Mouse (Mus musculus): ENCODE results near the gene Ccdc40.
"Not testable (repeated sequence)": the region's sequence is repeated elsewhere in the genome, so short reads cannot be mapped to it uniquely, and the experiment has no call there.

The Ccdc40 gene

GRCm38 (mm10) chr11:119287207-119287992 lies 59.0 kb downstream of the Ccdc40 start:
- no peak for DNase-seq

DNA sequence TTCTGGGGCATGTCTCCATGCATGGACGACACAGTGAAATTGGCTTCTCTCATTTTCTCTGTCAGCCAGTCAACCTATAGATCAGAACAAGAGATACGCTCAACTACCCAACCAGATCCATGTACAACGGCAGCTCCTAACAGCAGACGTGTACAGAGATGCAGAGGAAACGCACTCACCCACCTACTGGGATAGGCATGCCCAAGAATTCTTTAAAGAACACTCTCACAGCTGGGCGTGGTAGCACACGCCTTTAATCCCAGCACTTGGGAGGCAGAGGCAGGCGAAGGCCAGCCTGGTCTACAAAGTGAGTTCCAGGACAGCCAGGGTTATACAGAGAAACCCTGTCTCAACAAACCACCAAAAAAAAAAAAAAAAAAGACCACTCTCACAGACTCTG lies 64.5 kb downstream of the Ccdc40 start:
- DNase-seq: not testable (repeated sequence)

DNA sequence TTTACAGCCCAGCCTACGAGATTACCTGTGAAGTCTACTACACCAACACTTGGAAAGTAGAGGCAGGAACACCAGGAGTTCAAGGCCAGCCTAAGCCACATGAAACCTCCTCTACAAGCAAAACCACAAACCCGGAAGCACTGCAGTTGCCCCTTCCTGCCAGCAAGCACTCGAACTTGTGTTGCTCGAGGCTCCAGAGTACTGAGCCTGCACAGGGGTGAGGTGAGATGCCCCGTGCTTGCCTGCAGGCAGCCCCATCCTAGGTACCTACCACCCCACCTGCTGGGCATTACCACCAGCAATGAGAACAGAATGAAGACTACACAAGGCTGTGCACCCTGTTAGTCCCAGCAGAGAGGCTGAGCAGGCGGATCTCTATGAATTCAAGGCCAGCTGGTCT lies 69.6 kb downstream of the Ccdc40 start:
- no peak for DNase-seq

GRCm38 (mm10) chr11:119298917-119299316 lies 70.5 kb downstream of the Ccdc40 start:
- no peak for DNase-seq

DNA sequence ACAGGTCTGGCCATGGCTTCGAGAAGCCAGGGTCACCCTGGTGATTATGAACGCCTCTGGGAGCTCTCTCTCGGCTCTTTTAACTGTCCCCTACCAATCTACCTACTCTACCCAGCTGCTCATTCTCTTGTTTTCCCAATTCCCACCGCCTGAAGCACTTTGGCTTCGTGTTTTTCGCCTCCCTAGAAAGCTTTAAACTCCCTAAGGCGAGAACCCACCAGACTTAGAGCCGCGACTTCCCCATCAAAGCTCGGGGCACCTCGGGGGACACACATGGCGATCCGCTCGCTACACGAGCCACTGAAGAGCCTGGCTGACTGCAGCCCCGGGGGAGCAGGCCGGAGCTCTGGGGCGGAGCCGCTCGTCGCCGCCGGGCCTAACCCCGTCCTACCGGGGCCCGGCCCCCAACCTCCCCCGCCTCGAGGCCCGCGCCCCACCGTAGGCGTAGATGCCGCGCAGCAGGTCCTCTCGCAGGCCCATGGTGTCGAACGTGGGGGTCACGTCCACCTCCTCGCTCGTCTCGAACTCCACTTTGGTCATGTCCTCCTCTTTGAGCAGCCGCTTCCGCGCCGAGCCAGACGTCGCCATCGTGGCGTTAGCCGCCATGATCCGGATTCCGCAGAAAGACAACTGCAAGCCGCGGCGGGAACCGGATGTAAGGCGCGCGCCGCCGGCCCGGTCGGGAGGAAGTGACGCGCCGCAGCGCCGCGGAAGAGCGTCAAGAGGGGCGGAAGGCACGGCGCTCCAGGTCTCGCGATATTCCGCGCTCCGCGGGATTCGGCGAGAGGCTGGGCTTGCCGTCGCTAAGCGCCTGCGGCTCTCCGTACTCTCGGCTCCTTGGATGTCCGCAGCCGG lies 71.2 kb downstream of the Ccdc40 start, which contains the start of gene Eif4a3:
Gene Eif4a3, minus strand, starts transcription at position 699 of the 855 bp plus-strand sequence.
- peak; percentile 93 for DNase-seq

DNA sequence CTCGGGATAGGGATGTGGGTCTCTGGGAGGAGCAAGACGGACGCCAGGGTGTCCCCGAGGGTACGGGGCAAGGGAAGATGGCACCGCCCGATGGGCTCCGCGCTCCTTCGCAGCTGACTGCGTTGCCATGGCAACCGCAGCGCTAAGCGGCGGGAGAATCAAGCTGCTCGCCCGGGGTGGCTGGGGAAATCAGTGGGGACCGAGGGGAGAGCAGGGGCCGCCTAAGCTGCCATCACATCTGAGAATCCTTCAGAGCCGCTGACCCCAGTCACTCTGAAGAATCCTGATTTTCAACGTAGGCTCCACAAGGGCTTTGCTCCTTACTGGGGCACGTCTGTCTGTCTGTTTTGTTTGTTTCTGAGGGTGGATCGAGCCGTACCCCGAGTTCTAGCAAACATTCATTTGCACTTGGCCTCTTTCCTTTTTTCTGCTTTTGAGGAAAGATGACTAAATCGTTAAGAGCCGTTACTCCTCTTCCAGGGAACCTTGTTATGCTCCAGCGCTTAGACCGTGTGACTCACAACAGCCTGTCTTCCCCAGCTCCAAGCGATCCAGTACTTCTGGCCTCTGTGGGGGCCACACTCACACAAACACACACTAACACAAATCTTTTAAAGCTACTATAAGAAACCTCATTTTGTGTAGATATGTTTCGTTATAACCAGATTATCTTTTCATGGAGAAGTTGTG lies 72.0 kb downstream of the Ccdc40 start:
- DNase-seq: no peak

DNA sequence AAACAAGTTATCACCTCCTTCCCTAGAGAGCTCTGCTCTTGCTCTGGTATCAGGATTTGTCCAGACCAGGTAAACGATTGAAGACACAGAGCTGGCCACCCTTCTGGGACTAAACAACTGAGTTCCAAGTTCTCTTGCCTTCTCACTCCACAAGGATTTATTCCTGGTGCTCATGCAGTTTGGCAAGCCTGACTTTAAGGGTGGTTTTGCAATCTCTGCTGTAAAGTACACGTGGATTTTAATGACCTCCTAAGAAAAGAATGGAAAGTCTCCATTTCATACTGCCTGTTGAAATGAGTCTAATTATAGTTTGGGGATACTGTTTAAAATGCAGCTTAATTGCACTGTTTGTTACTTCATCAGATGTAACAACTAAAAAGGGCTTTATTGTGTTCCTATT lies 72.6 kb downstream of the Ccdc40 start:
- no peak for DNase-seq

- no peak for DNase-seq
These were observed 76.7 kb downstream of the Ccdc40 start for GRCm38 (mm10) chr11:119304904-119305712.

- no peak for DNase-seq
These were observed 78.6 kb downstream of the Ccdc40 start for GRCm38 (mm10) chr11:119306762-119307657.

DNA sequence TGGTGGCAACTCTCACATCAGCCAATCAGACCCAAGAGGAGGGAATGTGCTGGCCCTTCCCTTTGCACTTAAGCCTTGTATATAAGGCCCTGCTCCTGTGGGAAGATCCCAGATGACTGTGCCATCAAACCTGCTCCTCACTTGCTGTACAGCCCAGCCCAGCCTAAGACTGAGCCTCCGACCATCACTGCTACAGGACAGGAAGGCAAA lies 79.2 kb downstream of the Ccdc40 start, which contains the start of gene Card14:
Gene Card14, plus strand, starts transcription at position 111 of the 210 bp plus-strand sequence.
- DNase-seq: no peak

DNA sequence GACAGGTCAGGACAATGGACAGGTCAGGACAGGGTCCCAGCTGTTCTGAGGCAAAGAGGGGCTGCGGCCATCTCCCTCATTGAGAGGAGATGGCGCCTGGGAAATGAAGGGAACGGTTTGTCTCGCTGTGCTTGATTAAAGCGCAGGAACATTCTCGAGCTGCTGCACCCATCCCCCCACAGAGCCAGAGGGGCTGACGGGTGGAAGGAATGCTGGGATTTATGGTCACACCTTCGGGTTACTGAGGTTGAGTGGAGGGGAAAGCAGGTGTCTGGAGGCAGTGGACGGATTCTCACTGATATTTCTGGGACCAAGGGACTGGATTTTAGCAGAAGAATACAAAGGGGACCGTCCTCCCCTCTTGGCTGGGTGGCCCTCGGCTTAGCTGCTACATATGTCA lies 79.5 kb downstream of the Ccdc40 start:
- no peak for DNase-seq

- no peak for DNase-seq
These were observed 82.2 kb downstream of the Ccdc40 start for GRCm38 (mm10) chr11:119310621-119311020.

DNA sequence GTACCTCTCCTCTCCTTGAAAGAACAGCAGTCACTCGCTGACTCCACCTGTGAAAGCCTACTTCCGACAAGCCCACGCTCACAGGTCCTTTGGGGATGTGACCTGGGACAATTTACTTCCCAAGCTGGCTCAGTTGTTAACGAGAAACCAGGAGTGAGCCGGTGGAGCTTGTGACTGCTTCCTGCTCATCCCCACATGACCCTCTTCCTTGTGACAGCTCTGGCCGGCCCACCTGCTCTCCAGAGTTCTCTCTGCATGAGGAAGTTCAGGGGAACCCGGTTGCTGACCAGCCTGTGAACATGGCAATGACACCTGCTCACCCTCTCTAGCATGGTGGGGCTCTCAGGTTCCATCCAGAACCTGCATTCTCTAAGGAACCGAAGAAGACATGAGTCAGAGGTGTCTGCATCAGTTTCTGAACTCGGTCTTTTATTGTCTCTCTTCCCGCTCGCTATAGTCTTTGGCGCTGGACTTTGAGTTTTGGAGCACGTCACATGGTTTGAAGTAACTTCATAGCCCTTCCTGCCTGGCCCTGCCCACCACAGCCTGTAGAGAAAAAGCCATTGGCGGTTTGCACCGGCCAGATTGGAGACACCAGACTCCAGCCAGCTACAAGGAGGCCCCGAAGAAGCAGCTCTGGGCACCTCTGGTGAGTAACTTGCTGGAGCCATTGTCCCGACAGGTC lies 86.0 kb downstream of the Ccdc40 start:
- DNase-seq: no peak

Measured in cerebellum, adult 11-12 months (tissue).